In genomic region chr3:10121956-10122739, GRCm38 (mm10) we compare ENCODE assay signal across 18 mouse cellular contexts. TPM values are rescaled to one million over a fixed set of nuclear protein-coding genes. Genes with fewer than 3 reads are reported as not detected.
DNase-seq lines count a peak whose midpoint lies in the region; TF ChIP-seq lines count a peak whose summit lies in the region.
"Had no signal": no experiment of that assay in that cellular context is flagged by ENCODE, and none has a peak within 500 bp of the region (broad histone marks: within the 10 kb centered on the region; RNA-seq: fewer than 3 reads in every experiment).

No protein-coding gene starts in this region.

- H3K27ac ChIP-seq in layer of hippocampus, adult 2 months, result peak overlapping the region; percentile 43; the same call in 1 of the 2 replicates
- H3K27ac ChIP-seq: embryonic facial prominence, embryonic 13.5 days; forebrain, embryonic 15.5 days; heart, adult 2 months; heart, embryonic 15.5 days; hindbrain, embryonic 10.5 days; hindbrain, embryonic 15.5 days had no signal

- no peak overlapping the region for H3K4me3 ChIP-seq in layer of hippocampus, adult 2 months
- H3K4me3 ChIP-seq: embryonic facial prominence, embryonic 13.5 days; erythroblast, embryonic 14.5 days; forebrain, embryonic 15.5 days; heart, adult 2 months; heart, embryonic 15.5 days; hindbrain, embryonic 10.5 days; hindbrain, embryonic 15.5 days had no signal

- peak; percentile 21 to 32 for DNase-seq in cerebellum, postnatal 14 days
- no peak for DNase-seq in cerebellum, adult 11 months
- no peak for DNase-seq in layer of hippocampus, adult 2 months (ENCODE audit: low spot score in 2 of 2)
- DNase-seq in layer of hippocampus, postnatal 14 days (ENCODE audit: low spot score in 2 of 2), result no peak
- peak; percentile 48 for DNase-seq in 3T3-L1 (ENCODE audit: low read depth, low spot score)
- DNase-seq in fibroblast of lung, adult 2 months (ENCODE audit: low read depth), result peak; percentile 57
- no peak for DNase-seq in spleen, adult 12 weeks (ENCODE audit: low spot score)
- no peak for DNase-seq in thymus, postnatal 0 days (ENCODE audit: low spot score)
- DNase-seq: adrenal gland, postnatal 14 days; cerebellum, adult 2 months; gastrocnemius, postnatal 10 days; heart, adult 2 months had no signal

- TF ChIP-seq CTCF in layer of hippocampus, adult 2 months (conservative IDR thresholded peaks at IDR 0.05), result no peak

RNA-seq across cellular contexts. Expression of gene Gm9833, which starts 34.2 kb away (rescaled TPM):
- 10 to 100 TPM; 11.6 to 12.9 TPM for total RNA-seq in layer of hippocampus, adult 2 months (2021)
- 10 to 100 TPM; 11.5 to 11.9 TPM for total RNA-seq in layer of hippocampus, postnatal 14 days (2021)
- 1.5 and 1.7 TPM in 2 replicates for polyA plus RNA-seq in thymus, postnatal 0 days (2015; fragmentation: Nextera tagmentation; extraction: Ambion mirVana)

Comparison
In these comparisons a context has a peak if more than half of its experiments do, and no peak if none do; other contexts are left out.
1. DNase-seq: peak in cerebellum, postnatal 14 days (2 of 2), 3T3-L1 (single experiment) and fibroblast of lung, adult 2 months (single experiment); none in cerebellum, adult 11 months (single experiment), layer of hippocampus, adult 2 months (0 of 2), layer of hippocampus, postnatal 14 days (0 of 2), spleen, adult 12 weeks (single experiment) and thymus, postnatal 0 days (single experiment).